Mouse (Mus musculus) cerebellum, postnatal 14 days (tissue): ENCODE measurements around the gene Psat1.
A peak's percentile ranks its signal among the peaks of the same experiment; 100 is the strongest.

Experiments
- DNase-seq, 2 experiments: peaks; one replicate each; pipeline ENCODE4 v3.0.0; 2021; ENCODE audit warnings: mixed read lengths in 2 of 2

Gene Psat1

GRCm38 (mm10) chr19:15947237-15947636, at the start of gene Psat1:
Gene Psat1, minus strand, starts transcription at chr19:15947337.
- DNase-seq, result no peak

DNA sequence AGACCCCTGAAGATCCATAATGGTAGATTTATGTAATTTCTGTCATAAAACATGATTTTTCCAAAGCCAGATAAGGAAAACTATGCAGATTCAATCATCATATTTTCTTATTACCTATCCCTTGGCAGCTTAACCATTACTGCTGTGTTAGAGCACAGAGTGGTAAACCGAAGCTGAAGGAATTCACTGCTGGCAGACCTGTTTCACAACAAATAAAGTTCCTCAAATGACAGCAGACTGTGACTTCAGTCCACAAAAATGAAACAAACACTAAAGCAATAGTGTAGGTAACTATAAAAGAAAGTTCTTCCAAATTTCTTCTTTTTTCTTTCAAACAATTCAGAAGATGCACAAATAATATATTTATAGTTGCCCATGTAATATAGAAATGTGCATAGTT, 43.0 kb upstream of the Psat1 start:
- no peak for DNase-seq

- no peak for DNase-seq
Measured at GRCm38 (mm10) chr19:15985172-15985713, 38.1 kb upstream of the Psat1 start.

GRCm38 (mm10) chr19:15984449-15985171, 37.5 kb upstream of the Psat1 start, which contains the start of gene Cep78:
Gene Cep78, minus strand, starts transcription at chr19:15984989.
- peak; percentile 94 to 97 for DNase-seq

DNA sequence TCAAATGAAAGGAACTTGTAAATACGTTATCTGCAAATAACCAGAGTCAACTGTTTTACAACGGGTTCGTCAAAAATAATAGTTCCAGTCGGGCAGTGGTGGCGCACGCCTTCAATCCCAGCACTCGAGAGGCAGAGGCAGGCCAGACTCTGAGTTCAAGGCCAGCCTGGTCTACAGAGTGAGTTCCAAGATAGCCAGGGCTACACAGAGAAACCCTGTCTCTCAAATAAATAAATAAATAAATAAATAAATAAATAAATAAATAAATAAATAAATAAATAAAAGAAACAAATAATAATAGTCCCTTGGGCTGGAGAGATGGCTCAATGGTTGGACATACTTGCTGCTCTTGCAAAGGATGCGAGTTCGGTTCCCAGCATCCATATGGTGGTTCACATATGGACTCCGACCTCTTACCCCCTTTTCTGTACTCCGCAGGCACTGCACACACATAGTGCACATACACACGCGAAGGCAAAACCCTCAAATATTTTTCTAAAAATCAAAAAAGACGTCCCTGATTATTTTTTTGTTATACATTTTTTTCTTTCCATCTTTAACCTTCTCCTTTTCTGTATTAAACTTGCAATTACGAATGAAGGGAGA, 36.7 kb upstream of the Psat1 start:
- peak in 1 of 2 experiments; percentile 16 for DNase-seq

GRCm38 (mm10) chr19:15982926-15983738, 36.0 kb upstream of the Psat1 start:
- DNase-seq, result peak; percentile 19 to 24

- peak; percentile 79 to 81 for DNase-seq
Measured at GRCm38 (mm10) chr19:15981861-15982260, 34.7 kb upstream of the Psat1 start.

GRCm38 (mm10) chr19:15973365-15973764, 26.2 kb upstream of the Psat1 start:
- no peak for DNase-seq

- DNase-seq, result peak; percentile 53 to 57
Measured at GRCm38 (mm10) chr19:15965082-15965481, 17.9 kb upstream of the Psat1 start.

- no peak for DNase-seq
Measured at GRCm38 (mm10) chr19:15964533-15964932, 17.4 kb upstream of the Psat1 start.

DNA sequence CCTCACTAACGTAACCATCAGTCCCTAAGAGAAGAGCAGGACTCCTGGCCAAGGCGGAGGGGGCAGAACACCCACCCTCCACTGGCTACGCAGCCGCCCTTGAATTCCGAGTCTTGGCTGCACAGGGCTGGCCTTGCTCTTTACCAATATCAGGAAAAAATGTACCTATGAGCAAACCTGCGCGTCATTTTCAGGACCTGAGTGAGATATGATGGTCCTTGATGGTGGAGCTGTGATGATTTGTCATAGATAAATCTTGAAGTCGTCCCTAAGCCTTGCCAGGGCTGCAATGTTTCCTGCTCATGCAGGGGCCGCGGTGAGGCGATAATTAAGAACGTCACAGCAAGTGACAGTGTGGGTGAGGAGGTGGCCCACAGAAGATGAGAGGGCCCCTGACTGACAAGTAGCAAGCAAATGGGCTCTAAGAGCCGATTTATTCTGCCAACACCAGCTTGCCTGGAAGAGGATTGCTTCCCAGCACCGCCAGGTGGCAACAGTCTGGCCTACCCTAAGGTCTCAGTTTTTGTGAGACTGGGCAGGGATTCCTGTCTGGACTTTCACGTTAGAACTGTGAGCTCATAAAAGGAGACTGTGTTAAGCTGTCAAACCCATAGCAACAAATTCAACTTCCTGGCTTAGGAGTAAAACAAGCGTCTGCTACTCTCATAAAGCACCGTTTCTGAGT, 16.0 kb upstream of the Psat1 start:
- DNase-seq, result peak in 1 of 2 experiments; percentile 14

- no peak for DNase-seq
Measured at GRCm38 (mm10) chr19:15962313-15962712, 15.2 kb upstream of the Psat1 start.

- DNase-seq, result no peak
Measured at GRCm38 (mm10) chr19:15950225-15950624, 3.1 kb upstream of the Psat1 start.

DNA sequence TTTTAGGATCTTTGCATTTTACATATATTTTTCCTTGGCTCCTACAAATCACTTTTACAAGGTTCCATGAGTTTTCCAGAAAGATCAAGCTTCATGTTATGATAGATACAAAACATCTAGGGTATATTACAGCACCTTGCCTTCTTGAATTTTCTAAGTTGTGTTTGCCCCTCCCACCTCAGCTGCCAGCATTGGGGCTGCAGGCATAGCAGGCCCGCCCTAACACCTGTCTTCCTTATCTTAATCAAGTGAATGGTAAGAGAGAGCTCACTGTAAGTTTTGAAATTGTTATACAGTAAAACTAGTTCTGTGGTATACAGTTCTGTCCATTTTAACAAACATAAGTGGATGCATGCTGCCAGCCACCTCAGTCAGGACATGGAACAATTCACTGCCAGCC, 1.7 kb upstream of the Psat1 start:
- no peak for DNase-seq

- no peak for DNase-seq
Measured at GRCm38 (mm10) chr19:15948426-15948825, 1.3 kb upstream of the Psat1 start.

DNA sequence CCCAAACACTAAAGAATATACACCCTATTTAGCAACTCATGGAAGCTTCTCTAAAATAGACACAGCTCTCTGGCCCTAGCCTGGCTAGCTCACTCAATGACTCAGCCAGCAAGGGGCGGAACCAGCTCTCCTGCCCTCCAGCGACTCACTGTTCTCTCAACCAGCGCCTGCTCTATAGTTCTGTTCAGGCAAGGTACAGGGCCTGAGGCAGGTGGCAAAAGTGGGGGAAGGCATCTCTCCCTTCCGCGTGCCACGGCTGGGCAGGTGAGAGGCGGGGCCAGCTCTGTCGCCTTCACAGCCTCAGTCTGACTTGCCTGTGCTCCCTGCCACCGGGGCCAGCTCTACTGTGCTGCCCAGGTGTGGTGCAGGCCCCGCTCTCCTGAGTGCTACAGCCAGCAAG, 474 bp downstream of the Psat1 start:
- no peak for DNase-seq

- no peak for DNase-seq
Measured at GRCm38 (mm10) chr19:15943117-15943423, 4.1 kb downstream of the Psat1 start.

GRCm38 (mm10) chr19:15942421-15943116, 4.6 kb downstream of the Psat1 start:
- no peak for DNase-seq

GRCm38 (mm10) chr19:15941399-15941798, 5.7 kb downstream of the Psat1 start:
- DNase-seq, result no peak

- DNase-seq, result peak; percentile 36 to 45
Measured at GRCm38 (mm10) chr19:15925719-15926045, 21.5 kb downstream of the Psat1 start.

- peak; percentile 86 to 87 for DNase-seq
Measured at GRCm38 (mm10) chr19:15924866-15925718, 22.0 kb downstream of the Psat1 start.
